Mouse (Mus musculus): Measurements from ENCODE around the gene Myo10. TPM values are rescaled to one million over a fixed set of nuclear protein-coding genes. Genes with fewer than 3 reads are reported as not detected.

The Myo10 gene
- polyA plus RNA-seq, 1 experiment, result 0.45 TPM

DNA sequence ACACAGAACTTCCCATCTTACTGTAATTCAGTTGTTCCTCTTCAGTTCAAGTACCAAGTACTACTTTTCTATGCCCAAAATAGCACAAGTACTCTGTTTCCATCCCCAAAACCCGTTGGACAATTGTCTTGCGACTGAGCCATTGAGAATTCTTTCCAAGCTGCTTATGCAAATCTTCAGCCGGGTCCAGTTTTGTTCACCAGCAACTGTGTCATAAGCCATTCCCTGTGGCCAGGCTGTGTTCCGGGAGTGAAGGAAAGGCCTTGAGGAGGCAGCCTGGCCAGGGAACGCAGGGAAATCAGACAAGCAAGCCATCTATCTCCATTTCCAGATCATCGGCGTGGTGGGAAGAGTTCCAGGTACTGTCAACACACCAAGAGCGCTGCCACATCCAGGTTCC, 34.4 kb upstream of the Myo10 start:
- Histone ChIP-seq H3K9me3 (ENCODE audit: control insufficient read depth, low read length) (no peaks in the 10 kb centered on the region), H3K27me3 (ENCODE audit: control insufficient read depth) (no peaks in the 10 kb centered on the region), H3K4me3 (replicated peaks) (no peak overlapping the region), H3K36me3 (ENCODE audit: control insufficient read depth) (no peaks in the 10 kb centered on the region), H3K4me1 (ENCODE audit: control insufficient read depth) (no peaks in the 10 kb centered on the region)
- no peak for TF ChIP-seq GATA1 (IDR thresholded peaks at IDR 0.05; ENCODE audit: low read length)
- no peak for TF ChIP-seq TAL1 (IDR thresholded peaks at IDR 0.05; ENCODE audit: low read length)

DNA sequence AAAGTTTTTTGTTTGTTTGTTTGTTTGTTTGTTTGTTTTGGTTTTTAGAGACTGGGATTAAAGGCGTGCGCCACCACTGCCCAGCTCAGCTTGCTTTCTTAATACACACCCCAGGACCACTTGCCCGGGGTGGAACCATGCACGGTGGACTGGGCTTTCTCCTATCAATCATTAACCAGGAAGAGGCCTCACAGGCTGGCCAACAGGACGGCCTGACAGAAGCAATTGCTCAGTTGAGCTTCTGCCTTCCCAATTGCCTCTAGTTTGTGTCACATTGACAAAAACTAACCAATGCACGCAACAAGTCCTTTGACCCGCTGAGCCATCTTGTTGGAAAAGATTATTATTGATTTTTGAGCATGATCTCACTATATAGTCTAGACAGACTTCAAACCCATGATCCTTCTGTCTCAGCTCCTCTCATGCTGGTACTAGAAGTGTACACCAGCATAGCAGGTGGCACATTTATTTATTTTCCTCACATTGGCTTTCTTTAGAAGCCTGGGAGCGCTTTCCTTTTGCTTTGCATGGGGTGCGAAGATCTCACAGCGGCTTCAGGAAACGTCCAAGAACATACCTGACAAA, 32.9 kb upstream of the Myo10 start:
- Histone ChIP-seq H3K4me3 (replicated peaks) (no peak overlapping the region), H3K36me3 (ENCODE audit: control insufficient read depth) (no peaks in the 10 kb centered on the region), H3K9me3 (ENCODE audit: control insufficient read depth, low read length) (no peaks in the 10 kb centered on the region), H3K4me1 (ENCODE audit: control insufficient read depth) (no peaks in the 10 kb centered on the region), H3K27me3 (ENCODE audit: control insufficient read depth) (no peaks in the 10 kb centered on the region)
- TF ChIP-seq GATA1 (IDR thresholded peaks at IDR 0.05; ENCODE audit: low read length) (no peak), TAL1 (IDR thresholded peaks at IDR 0.05; ENCODE audit: low read length) (no peak)

DNA sequence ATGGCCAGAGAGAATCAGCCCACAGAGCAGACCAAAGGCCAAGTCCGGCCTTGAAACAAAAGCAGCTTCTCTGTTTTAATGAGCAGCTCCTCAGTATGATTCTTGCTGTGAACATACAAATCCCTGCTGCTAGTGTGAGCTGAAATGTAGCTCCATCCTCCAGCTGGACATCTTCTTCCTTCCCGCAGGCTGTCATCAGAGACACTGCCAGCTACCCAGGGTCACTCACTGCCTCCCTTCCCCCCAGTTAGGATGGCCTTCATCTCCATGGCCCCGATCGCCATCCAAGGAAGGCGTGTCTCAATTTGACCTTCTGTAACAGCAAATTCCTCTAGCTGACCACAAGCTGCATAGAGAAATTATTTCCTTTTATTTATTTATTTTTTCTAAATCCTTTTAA, 32.4 kb upstream of the Myo10 start:
- no peak for TF ChIP-seq GATA1 (IDR thresholded peaks at IDR 0.05; ENCODE audit: low read length)
- TF ChIP-seq TAL1 (IDR thresholded peaks at IDR 0.05; ENCODE audit: low read length), result no peak
- no peak overlapping the region for H3K4me3 ChIP-seq (replicated peaks)
- H3K27me3 ChIP-seq (ENCODE audit: control insufficient read depth), result no peaks in the 10 kb centered on the region
- no peaks in the 10 kb centered on the region for H3K4me1 ChIP-seq (ENCODE audit: control insufficient read depth)
- no peaks in the 10 kb centered on the region for H3K9me3 ChIP-seq (ENCODE audit: control insufficient read depth, low read length)
- no peaks in the 10 kb centered on the region for H3K36me3 ChIP-seq (ENCODE audit: control insufficient read depth)

GRCm38 (mm10) chr15:25590891-25591290, 31.4 kb upstream of the Myo10 start:
- Histone ChIP-seq H3K9me3 (ENCODE audit: control insufficient read depth, low read length) (no peaks in the 10 kb centered on the region), H3K36me3 (ENCODE audit: control insufficient read depth) (no peaks in the 10 kb centered on the region), H3K4me3 (replicated peaks) (no peak overlapping the region), H3K4me1 (ENCODE audit: control insufficient read depth) (no peaks in the 10 kb centered on the region), H3K27me3 (ENCODE audit: control insufficient read depth) (no peaks in the 10 kb centered on the region)
- TF ChIP-seq GATA1 (IDR thresholded peaks at IDR 0.05; ENCODE audit: low read length), result no peak
- no peak for TF ChIP-seq TAL1 (IDR thresholded peaks at IDR 0.05; ENCODE audit: low read length)

GRCm38 (mm10) chr15:25591964-25592363, 30.4 kb upstream of the Myo10 start:
- TF ChIP-seq GATA1 (IDR thresholded peaks at IDR 0.05; ENCODE audit: low read length) (no peak), TAL1 (IDR thresholded peaks at IDR 0.05; ENCODE audit: low read length) (no peak)
- H3K9me3 ChIP-seq (ENCODE audit: control insufficient read depth, low read length), result no peaks in the 10 kb centered on the region
- H3K36me3 ChIP-seq (ENCODE audit: control insufficient read depth), result no peaks in the 10 kb centered on the region
- H3K4me1 ChIP-seq (ENCODE audit: control insufficient read depth), result no peaks in the 10 kb centered on the region
- no peaks in the 10 kb centered on the region for H3K27me3 ChIP-seq (ENCODE audit: control insufficient read depth)
- no peak overlapping the region for H3K4me3 ChIP-seq (replicated peaks)

GRCm38 (mm10) chr15:25593469-25594150, 28.7 kb upstream of the Myo10 start:
- TF ChIP-seq TAL1 (IDR thresholded peaks at IDR 0.05; ENCODE audit: low read length) (no peak), GATA1 (IDR thresholded peaks at IDR 0.05; ENCODE audit: low read length) (no peak)
- Histone ChIP-seq H3K4me3 (replicated peaks) (no peak overlapping the region), H3K27me3 (ENCODE audit: control insufficient read depth) (no peaks in the 10 kb centered on the region), H3K4me1 (ENCODE audit: control insufficient read depth) (no peaks in the 10 kb centered on the region), H3K36me3 (ENCODE audit: control insufficient read depth) (no peaks in the 10 kb centered on the region), H3K9me3 (ENCODE audit: control insufficient read depth, low read length) (no peaks in the 10 kb centered on the region)

DNA sequence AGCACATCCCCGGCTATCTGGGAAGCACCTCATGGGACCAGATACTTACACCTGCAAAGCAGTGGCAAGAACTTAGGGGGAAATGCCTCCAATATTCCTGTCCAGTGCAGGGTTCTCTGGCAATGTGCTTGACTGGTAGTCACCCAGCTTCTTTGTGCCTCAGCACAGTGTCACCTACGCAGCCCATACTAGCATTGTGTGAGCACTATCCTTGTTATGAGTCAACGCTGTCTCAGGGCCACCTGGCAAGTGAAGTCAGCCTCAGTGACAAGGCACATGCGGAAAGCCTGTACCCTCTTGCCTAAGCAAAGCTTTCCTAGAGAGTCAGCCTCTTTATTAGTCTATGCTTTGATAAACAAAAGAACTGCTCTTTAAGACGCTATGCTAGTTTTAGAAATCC, 24.0 kb upstream of the Myo10 start:
- no peak overlapping the region for H3K4me3 ChIP-seq (replicated peaks)
- no peaks in the 10 kb centered on the region for H3K36me3 ChIP-seq (ENCODE audit: control insufficient read depth)
- no peak for TF ChIP-seq TAL1 (IDR thresholded peaks at IDR 0.05; ENCODE audit: low read length)
- no peak for TF ChIP-seq GATA1 (IDR thresholded peaks at IDR 0.05; ENCODE audit: low read length)
- H3K27me3 ChIP-seq (ENCODE audit: control insufficient read depth), result no peaks in the 10 kb centered on the region
- H3K4me1 ChIP-seq (ENCODE audit: control insufficient read depth), result no peaks in the 10 kb centered on the region
- no peaks in the 10 kb centered on the region for H3K9me3 ChIP-seq (ENCODE audit: control insufficient read depth, low read length)

DNA sequence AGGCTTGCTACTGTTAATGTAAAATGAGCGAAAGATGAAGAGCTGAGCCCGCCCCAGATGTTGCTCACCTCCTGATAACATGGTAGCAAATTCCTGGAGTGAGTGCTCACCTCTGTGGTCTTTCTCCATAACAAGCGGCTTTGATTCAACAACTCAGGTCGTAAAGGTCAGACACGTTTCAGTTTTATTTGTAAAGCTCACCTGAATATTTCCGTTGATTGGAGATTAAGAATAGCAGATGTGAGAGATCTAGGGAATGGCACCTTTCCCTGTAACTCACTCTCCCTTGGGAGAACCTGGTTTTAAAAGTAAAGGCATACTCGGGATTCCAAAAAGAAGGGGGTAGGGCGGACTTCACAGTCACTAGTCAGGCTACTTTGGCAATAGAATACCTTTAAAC, 20.0 kb upstream of the Myo10 start:
- Histone ChIP-seq H3K4me1 (ENCODE audit: control insufficient read depth) (no peaks in the 10 kb centered on the region; the same call in 1 of the 2 replicates), H3K27me3 (ENCODE audit: control insufficient read depth) (no peaks in the 10 kb centered on the region), H3K4me3 (replicated peaks) (no peak overlapping the region), H3K9me3 (ENCODE audit: control insufficient read depth, low read length) (no peaks in the 10 kb centered on the region), H3K36me3 (ENCODE audit: control insufficient read depth) (no peaks in the 10 kb centered on the region)
- no peak for TF ChIP-seq GATA1 (IDR thresholded peaks at IDR 0.05; ENCODE audit: low read length)
- no peak for TF ChIP-seq TAL1 (IDR thresholded peaks at IDR 0.05; ENCODE audit: low read length)

DNA sequence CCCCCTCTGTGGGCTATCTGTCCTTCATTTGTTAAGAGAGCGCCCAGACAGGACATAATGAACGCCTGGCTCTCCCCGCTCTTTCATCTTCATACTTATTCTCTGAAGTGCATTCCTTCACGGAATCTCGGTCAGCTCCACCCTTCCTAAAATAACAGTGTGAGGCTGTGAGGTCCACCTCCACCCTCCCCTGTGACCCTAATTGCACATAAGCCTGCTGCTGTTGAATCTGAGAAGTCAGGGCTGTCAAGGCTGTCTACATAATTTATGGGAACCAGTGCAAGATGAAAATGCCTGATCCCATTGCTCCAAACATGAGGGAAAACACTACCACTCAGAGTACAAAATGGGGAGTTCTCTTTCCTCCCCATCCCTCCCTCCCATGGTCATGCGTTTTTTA, 19.0 kb upstream of the Myo10 start:
- TF ChIP-seq GATA1 (IDR thresholded peaks at IDR 0.05; ENCODE audit: low read length) (no peak), TAL1 (IDR thresholded peaks at IDR 0.05; ENCODE audit: low read length) (no peak)
- Histone ChIP-seq H3K27me3 (ENCODE audit: control insufficient read depth) (no peaks in the 10 kb centered on the region), H3K4me3 (replicated peaks) (no peak overlapping the region), H3K36me3 (ENCODE audit: control insufficient read depth) (no peaks in the 10 kb centered on the region), H3K9me3 (ENCODE audit: control insufficient read depth, low read length) (no peaks in the 10 kb centered on the region), H3K4me1 (ENCODE audit: control insufficient read depth) (peaks cover 3% of the 10 kb centered on the region)
